Mouse (Mus musculus) bone marrow, adult 2 months (tissue): ENCODE results near the gene Pip4k2c.

Source experiments
- CTCF ChIP-seq: fragments of 200-500 bp; IDR thresholded peaks from 2 replicates; pipeline ENCODE4 v1.5.1; 2011; ENCODE audit warnings: low read length, control low read depth; ENCODE audit not compliant: control insufficient read depth, insufficient read depth
- POLR2A ChIP-seq: fragments of 200-500 bp; IDR thresholded peaks from 2 replicates; pipeline ENCODE4 v1.6.1; 2011; ENCODE audit warnings: low read depth, mild to moderate bottlenecking, control low read depth, low read length, borderline replicate concordance; ENCODE audit not compliant: control insufficient read depth

- TF ChIP-seq CTCF = no peak
- no peak for TF ChIP-seq POLR2A
These were observed 39.7 kb downstream of the Pip4k2c start for GRCm38 (mm10) chr10:127171631-127172200.
